Mouse (Mus musculus) G1E (cell line): ENCODE data around the gene Gsk3a.

Experiments used
- CTCF ChIP-seq: IDR thresholded peaks from 2 replicates; pipeline ENCODE4 v1.5.1; 2012; ENCODE audit warnings: low read depth, low read length, inconsistent platforms, mixed read lengths
- POLR2AphosphoS5 ChIP-seq: IDR thresholded peaks from 2 replicates; pipeline ENCODE4 v1.6.1; 2012; ENCODE audit warnings: low read depth, low read length, inconsistent platforms; ENCODE audit not compliant: insufficient replicate concordance

DNA sequence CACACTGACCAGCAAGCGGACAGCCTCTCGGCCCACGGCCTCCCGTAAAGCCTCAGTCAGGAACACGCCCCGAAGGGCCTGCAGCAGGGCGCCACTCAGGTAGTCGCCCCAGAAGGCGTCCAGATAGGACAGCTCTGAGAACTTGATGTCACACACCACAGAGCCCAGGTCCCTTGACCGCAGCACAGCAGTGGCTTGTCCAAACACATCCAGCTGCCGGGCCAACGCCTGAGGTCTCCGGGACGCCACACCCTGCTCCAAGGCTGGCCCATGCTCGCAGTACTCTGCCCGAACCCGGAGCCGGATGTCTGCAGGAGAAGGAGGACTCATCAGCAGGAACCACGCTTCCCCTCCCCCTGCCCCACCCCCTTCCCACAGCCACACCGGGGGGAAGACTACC is 34.0 kb downstream of the Gsk3a start:
- no peak for TF ChIP-seq CTCF
- TF ChIP-seq POLR2AphosphoS5 = no peak
